Mouse (Mus musculus): Measurements from ENCODE around the gene Astn2.

- TF ChIP-seq CTCF (IDR thresholded peaks at IDR 0.05; ENCODE audit: control insufficient read depth, insufficient read depth, insufficient read length) (no peak), MAX (IDR thresholded peaks at IDR 0.05) (no peak), MYOD1 (IDR thresholded peaks at IDR 0.05; ENCODE audit: control insufficient read depth, insufficient read length, low read depth) (no peak), USF1 (IDR thresholded peaks at IDR 0.05; ENCODE audit: low read depth) (no peak), MYOG (IDR thresholded peaks at IDR 0.05; ENCODE audit: control insufficient read depth, extremely low read depth, insufficient read length) (no peak)
Observed at GRCm38 (mm10) chr4:65399457-65399856, 1005.0 kb downstream of the Astn2 start.
